Mouse (Mus musculus): Measurements from ENCODE around the gene Olfr891.
"Not testable (repeated sequence)": the region's sequence is repeated elsewhere in the genome, so short reads cannot be mapped to it uniquely, and the experiment has no call there.

Gene Olfr891

DNA sequence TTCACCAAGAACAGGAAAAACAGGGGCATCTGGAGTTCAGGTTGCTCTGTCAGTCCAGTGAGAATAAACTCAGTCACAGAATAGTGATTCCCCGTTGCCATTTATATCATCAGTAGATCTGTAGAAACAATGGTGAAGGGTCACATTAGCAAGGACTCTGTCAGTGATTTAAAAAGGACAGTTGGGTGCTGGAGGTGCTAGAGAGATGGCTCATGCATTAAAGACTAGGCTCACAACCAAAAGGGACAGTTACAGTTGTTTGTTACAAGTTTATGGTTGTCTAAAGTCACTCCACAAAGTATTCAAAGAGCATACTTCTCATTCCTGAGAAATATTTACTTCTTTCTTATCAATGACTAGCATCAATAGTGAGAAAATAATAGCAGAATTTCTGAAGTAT is at the start of gene Olfr891:
Gene Olfr891, minus strand, starts transcription at position 101 of the 400 bp plus-strand sequence.
- no peak for DNase-seq (ENCODE audit: low spot score in 2 of 2)

DNA sequence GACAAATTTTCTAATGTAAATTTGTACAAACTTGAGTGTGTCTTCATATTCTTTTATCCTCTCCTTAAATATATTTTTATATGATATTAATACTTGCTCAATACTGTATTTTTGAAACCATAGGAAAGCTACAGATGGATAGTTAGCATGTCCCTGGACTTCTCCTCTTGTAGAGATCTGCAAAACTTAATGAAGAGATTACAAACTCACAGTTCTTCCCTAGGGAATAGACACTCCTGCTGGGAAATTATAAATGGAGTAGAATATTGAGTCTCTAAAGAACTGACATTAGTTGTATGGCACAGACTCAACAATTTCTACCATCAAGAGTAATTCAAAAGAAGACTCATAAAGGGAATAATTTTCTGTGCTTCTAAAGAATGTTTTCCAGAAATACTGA is 37.1 kb upstream of the Olfr891 start, which contains the start of gene Olfr894:
Gene Olfr894, plus strand, starts transcription at position 301 of the 400 bp plus-strand sequence.
- DNase-seq (ENCODE audit: low spot score in 2 of 2): no peak

DNA sequence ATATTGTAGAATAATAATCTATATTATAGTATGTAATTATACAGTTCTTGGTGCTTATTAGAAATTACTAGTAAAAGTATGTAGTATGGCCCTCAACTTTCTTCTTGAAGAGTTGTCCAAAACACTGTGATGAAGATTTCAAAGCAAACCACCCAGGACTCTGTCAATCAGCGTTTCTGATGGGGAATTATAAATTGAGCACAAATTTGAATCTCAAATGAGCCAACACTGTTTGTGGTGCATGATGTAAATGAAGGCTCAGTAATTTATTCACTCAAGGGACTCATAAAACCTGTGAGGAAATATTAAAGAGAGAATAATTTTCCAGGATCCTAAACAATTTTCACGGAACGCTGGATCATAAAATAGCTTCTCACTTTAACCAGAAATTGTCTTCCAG is 27.4 kb upstream of the Olfr891 start, which contains the start of gene Olfr893:
Gene Olfr893, plus strand, starts transcription at position 301 of the 400 bp plus-strand sequence.
- DNase-seq (ENCODE audit: low spot score in 2 of 2): no peak

DNA sequence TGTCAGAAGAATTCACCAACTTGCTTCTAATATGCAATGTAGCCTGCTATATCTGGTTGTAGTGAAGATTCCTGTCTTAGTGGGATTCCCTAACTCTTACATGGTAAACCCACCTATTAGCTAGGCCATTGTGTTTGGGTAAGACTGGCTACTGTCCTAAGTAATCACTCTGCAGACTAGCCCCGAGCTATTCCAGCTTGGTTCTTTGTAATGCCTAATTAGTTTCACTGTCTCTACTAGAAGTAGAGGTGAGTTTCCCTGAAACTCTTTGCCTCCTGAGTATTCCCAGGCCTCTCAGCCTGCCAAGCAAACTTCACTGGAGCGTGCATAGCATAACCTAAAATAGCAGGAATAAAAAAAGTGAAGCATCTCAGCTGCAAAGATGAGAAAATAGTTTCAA is 12.3 kb downstream of the Olfr891 start:
- not testable (repeated sequence) for DNase-seq (ENCODE audit: low spot score in 2 of 2)

DNA sequence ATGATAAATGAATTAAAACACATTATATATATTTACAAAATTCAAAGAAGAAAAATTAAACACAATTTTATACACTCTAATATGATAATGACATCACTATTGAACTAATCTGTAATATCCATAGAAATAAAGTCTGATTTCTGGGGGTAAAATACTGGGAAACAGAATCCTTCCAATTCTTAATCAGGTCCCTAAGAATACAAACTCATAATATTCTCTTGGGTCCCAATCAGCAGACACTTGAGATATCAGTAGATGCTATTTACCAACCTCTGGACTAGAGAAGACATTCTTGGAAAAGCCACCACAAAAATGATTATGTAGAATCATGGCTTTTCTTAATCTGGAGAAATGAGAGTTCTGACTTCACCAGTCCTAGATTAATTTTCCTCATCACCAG is 38.4 kb downstream of the Olfr891 start, which contains the start of gene Olfr890:
Gene Olfr890, plus strand, starts transcription at position 301 of the 400 bp plus-strand sequence.
- DNase-seq (ENCODE audit: low spot score in 2 of 2): no peak
